Mouse (Mus musculus): ENCODE measurements around the gene Tacc3. TPM values are rescaled to one million over a fixed set of nuclear protein-coding genes. Genes with fewer than 3 reads are reported as not detected.
A peak's percentile ranks its signal among the peaks of the same experiment; 100 is the strongest.

Gene Tacc3
- polyA plus RNA-seq, 1 experiment from 2014 or later = 12.5 TPM

- DNase-seq (ENCODE audit: low spot score) (peak; percentile 83), ATAC-seq (peak; percentile 58)
- no peak overlapping the region for H3K9ac ChIP-seq (replicated peaks; ENCODE audit: low read depth)
- 33% methylated on average over 4 of the region's 4 CpGs for WGBS
- TF ChIP-seq CTCF (IDR thresholded peaks at IDR 0.05) (no peak), EP300 (IDR thresholded peaks at IDR 0.05) (0 out of 2 replicates have a peak, but pooled peaks have one; percentile 54)
- H3K4me2 ChIP-seq (replicated peaks; ENCODE audit: low read depth, low read length) = no peak overlapping the region
- no peaks in the 10 kb centered on the region for H3K9me3 ChIP-seq (ENCODE audit: low read length)
- H3K27ac ChIP-seq (ENCODE audit: low read length) = peak overlapping the region; percentile 80
- H3K4me3 ChIP-seq (ENCODE audit: low read depth, low read length) = no peak overlapping the region
- H3K4me1 ChIP-seq (ENCODE audit: insufficient read depth, low read depth, low read length) = peaks cover 33% of the 10 kb centered on the region
- H3K27me3 ChIP-seq (replicated peaks; ENCODE audit: insufficient read depth, low read length) = no peaks in the 10 kb centered on the region
- H3K36me3 ChIP-seq (ENCODE audit: insufficient read depth, low read length) = no peaks in the 10 kb centered on the region
Measured at GRCm38 (mm10) chr5:33707163-33707562, 49.2 kb downstream of the Tacc3 start.

DNA sequence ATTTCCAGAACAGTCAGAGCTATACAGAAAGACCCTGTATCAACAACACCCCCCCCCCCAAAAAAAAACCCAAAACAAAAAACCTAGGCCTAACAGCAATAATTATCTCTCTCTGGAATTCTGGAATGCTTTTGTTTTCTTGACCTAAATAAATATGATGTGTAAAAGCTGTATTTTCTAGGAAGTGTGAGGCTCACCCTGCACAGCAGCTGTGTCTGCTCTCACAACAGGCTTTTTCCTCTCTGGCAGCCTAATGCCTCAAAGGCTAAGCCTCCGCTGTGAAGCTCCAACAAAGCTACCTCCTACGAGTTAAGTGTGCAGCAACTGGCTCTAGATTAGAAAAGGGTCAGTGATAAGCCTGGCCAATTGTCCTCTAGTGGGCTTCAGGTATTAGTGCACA, 51.1 kb downstream of the Tacc3 start:
- H3K27ac ChIP-seq (ENCODE audit: low read length) = peak overlapping the region; percentile 75
- H3K4me1 ChIP-seq (ENCODE audit: insufficient read depth, low read depth, low read length) = peaks cover 31% of the 10 kb centered on the region
- no peaks in the 10 kb centered on the region for H3K9me3 ChIP-seq (ENCODE audit: low read length)
- WGBS = 43% methylated on average over 2 of the region's 2 CpGs
- ATAC-seq (peak; percentile 61), DNase-seq (ENCODE audit: low spot score) (peak; percentile 87)
- no peaks in the 10 kb centered on the region for H3K27me3 ChIP-seq (replicated peaks; ENCODE audit: insufficient read depth, low read length)
- no peak overlapping the region for H3K9ac ChIP-seq (replicated peaks; ENCODE audit: low read depth)
- no peak overlapping the region for H3K4me3 ChIP-seq (ENCODE audit: low read depth, low read length)
- H3K4me2 ChIP-seq (replicated peaks; ENCODE audit: low read depth, low read length) = no peak overlapping the region
- no peaks in the 10 kb centered on the region for H3K36me3 ChIP-seq (ENCODE audit: insufficient read depth, low read length)
- TF ChIP-seq EP300 (IDR thresholded peaks at IDR 0.05) (peak; percentile 53), CTCF (IDR thresholded peaks at IDR 0.05) (no peak)

DNA sequence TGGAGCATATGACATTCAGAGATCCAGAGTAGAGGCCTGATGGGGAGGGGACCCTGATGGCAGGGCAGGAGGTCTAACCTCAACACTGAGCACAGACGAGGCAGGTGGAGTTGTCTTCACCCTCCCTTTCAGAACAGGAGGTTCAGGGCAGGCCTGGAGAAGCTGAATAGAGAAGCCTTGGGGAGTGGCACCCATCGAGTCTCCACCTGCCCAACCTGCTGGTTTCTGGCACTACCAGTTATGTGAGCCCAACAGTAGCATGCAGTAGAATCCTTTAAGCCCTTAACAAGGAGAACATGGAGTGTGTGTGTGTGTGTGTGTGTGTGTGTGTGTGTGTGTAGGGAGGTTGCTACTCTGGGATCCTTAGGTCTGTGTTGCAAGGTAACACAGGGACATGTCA, 54.6 kb downstream of the Tacc3 start:
- no peak for TF ChIP-seq EP300 (IDR thresholded peaks at IDR 0.05)
- TF ChIP-seq CTCF (IDR thresholded peaks at IDR 0.05) = no peak
- Histone ChIP-seq H3K9me3 (ENCODE audit: low read length) (no peaks in the 10 kb centered on the region), H3K4me1 (ENCODE audit: insufficient read depth, low read depth, low read length) (peaks cover 4% of the 10 kb centered on the region; the same call in 1 of the 2 replicates), H3K27me3 (replicated peaks; ENCODE audit: insufficient read depth, low read length) (no peaks in the 10 kb centered on the region), H3K36me3 (ENCODE audit: insufficient read depth, low read length) (no peaks in the 10 kb centered on the region), H3K27ac (ENCODE audit: low read length) (no peak overlapping the region), H3K4me3 (ENCODE audit: low read depth, low read length) (no peak overlapping the region), H3K4me2 (replicated peaks; ENCODE audit: low read depth, low read length) (no peak overlapping the region), H3K9ac (replicated peaks; ENCODE audit: low read depth) (no peak overlapping the region)
- WGBS = 64% methylated on average over 2 of the region's 2 CpGs
- ATAC-seq (peak; percentile 16; the same call in 1 of the 2 replicates), DNase-seq (ENCODE audit: low spot score) (peak; percentile 47)

DNA sequence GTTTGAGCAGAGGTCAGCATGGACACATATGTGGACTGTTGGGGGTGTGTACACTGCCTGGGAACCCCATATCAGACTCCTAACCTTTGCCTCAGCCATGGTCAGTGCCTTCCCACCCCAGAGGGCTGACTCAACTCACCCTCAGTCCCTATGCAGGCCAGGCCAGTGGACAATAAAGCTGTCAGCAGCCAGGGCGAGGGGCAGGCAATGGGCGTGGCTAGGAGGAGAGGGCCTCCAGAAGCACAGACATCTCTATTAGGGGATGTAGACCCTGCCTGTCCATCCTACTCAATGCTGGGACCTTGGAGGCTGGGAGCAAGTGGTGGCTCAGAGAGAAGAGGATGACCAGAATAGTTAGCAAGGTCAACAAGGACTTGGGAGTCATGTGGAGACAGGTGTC, 57.3 kb downstream of the Tacc3 start:
- Histone ChIP-seq H3K4me3 (ENCODE audit: low read depth, low read length) (no peak overlapping the region), H3K4me2 (replicated peaks; ENCODE audit: low read depth, low read length) (no peak overlapping the region), H3K4me1 (ENCODE audit: insufficient read depth, low read depth, low read length) (no peaks in the 10 kb centered on the region), H3K27me3 (replicated peaks; ENCODE audit: insufficient read depth, low read length) (no peaks in the 10 kb centered on the region), H3K36me3 (ENCODE audit: insufficient read depth, low read length) (no peaks in the 10 kb centered on the region), H3K27ac (ENCODE audit: low read length) (no peak overlapping the region), H3K9me3 (ENCODE audit: low read length) (no peaks in the 10 kb centered on the region), H3K9ac (replicated peaks; ENCODE audit: low read depth) (no peak overlapping the region)
- 70% methylated on average over 2 of the region's 2 CpGs for WGBS
- ATAC-seq (no peak), DNase-seq (ENCODE audit: low spot score) (no peak)
- TF ChIP-seq EP300 (IDR thresholded peaks at IDR 0.05) = no peak
- TF ChIP-seq CTCF (IDR thresholded peaks at IDR 0.05) = no peak

GRCm38 (mm10) chr5:33716467-33716866, 58.5 kb downstream of the Tacc3 start:
- no peak overlapping the region for H3K27ac ChIP-seq (ENCODE audit: low read length)
- H3K27me3 ChIP-seq (replicated peaks; ENCODE audit: insufficient read depth, low read length) = no peaks in the 10 kb centered on the region
- peak; percentile 57 for ATAC-seq
- peaks cover 5% of the 10 kb centered on the region; the same call in 1 of the 2 replicates for H3K4me1 ChIP-seq (ENCODE audit: insufficient read depth, low read depth, low read length)
- DNase-seq (ENCODE audit: low spot score) = peak; percentile 72
- no peak overlapping the region for H3K4me2 ChIP-seq (replicated peaks; ENCODE audit: low read depth, low read length)
- no peak overlapping the region for H3K4me3 ChIP-seq (ENCODE audit: low read depth, low read length)
- H3K36me3 ChIP-seq (ENCODE audit: insufficient read depth, low read length) = no peaks in the 10 kb centered on the region
- no peaks in the 10 kb centered on the region for H3K9me3 ChIP-seq (ENCODE audit: low read length)
- 63% methylated on average over 6 of the region's 6 CpGs for WGBS
- TF ChIP-seq EP300 (IDR thresholded peaks at IDR 0.05) (no peak), CTCF (IDR thresholded peaks at IDR 0.05) (peak; percentile 59)
- no peak overlapping the region for H3K9ac ChIP-seq (replicated peaks; ENCODE audit: low read depth)

GRCm38 (mm10) chr5:33718460-33718859, 60.5 kb downstream of the Tacc3 start:
- H3K27ac ChIP-seq (ENCODE audit: low read length) = no peak overlapping the region
- no peak for DNase-seq (ENCODE audit: low spot score)
- H3K4me2 ChIP-seq (replicated peaks; ENCODE audit: low read depth, low read length) = no peak overlapping the region
- H3K36me3 ChIP-seq (ENCODE audit: insufficient read depth, low read length) = no peaks in the 10 kb centered on the region
- H3K9ac ChIP-seq (replicated peaks; ENCODE audit: low read depth) = no peak overlapping the region
- H3K4me1 ChIP-seq (ENCODE audit: insufficient read depth, low read depth, low read length) = peaks cover 5% of the 10 kb centered on the region; the same call in 1 of the 2 replicates
- no peak for TF ChIP-seq EP300 (IDR thresholded peaks at IDR 0.05)
- TF ChIP-seq CTCF (IDR thresholded peaks at IDR 0.05) = no peak
- H3K27me3 ChIP-seq (replicated peaks; ENCODE audit: insufficient read depth, low read length) = no peaks in the 10 kb centered on the region
- no peak overlapping the region for H3K4me3 ChIP-seq (ENCODE audit: low read depth, low read length)
- no peaks in the 10 kb centered on the region for H3K9me3 ChIP-seq (ENCODE audit: low read length)
- no peak for ATAC-seq
- WGBS = 78% methylated on average over 5 of the region's 5 CpGs

All from lung, postnatal 0 days (tissue).